Mouse (Mus musculus): Measurements from ENCODE around the gene Filip1. TPM values are rescaled to one million over a fixed set of nuclear protein-coding genes. Genes with fewer than 3 reads are reported as not detected.

Gene Filip1
- polyA plus RNA-seq, 1 experiment, result 1.7 TPM

DNA sequence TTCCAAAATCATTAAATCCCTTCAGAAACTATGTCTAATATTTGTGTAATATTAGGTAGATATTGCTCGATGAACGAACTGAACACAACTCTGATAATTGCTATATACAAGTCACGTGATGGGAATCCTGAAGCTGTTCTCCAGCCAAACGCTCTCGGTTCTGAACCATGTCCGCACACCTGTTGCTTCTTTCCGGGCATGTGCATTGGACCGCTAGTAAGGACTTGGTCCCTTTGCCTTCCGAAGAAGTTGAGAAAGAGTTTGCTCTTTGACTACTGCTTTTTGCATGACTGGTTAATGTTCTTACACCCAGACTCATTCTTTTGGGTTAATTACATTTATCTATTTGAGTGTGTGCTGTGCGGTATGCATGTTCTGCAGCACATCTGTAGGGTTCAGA is 207.2 kb downstream of the Filip1 start:
- Histone ChIP-seq H3K27ac (ENCODE audit: insufficient read depth, low read depth, low read length) (no peak overlapping the region), H3K36me3 (ENCODE audit: control insufficient read depth, insufficient read depth, low read length) (no peaks in the 10 kb centered on the region), H3K27me3 (ENCODE audit: control insufficient read depth, insufficient read depth, low read length) (no peaks in the 10 kb centered on the region; the same call in 1 of the 2 replicates), H3K4me3 (ENCODE audit: low read depth, low read length) (no peak overlapping the region), H3K4me1 (ENCODE audit: control insufficient read depth, insufficient read depth, insufficient read length, low read length) (0 out of 2 replicates have a peak, but pooled peaks cover 2% of the 10 kb centered on the region)
- no peak for TF ChIP-seq CTCF (IDR thresholded peaks at IDR 0.05; ENCODE audit: extremely low read depth, insufficient read length, insufficient replicate concordance, low read depth, low read length)
- TF ChIP-seq POLR2A (IDR thresholded peaks at IDR 0.05; ENCODE audit: low read depth, low read length), result no peak
- 79% methylated on average over 10 of the region's 10 CpGs for WGBS

DNA sequence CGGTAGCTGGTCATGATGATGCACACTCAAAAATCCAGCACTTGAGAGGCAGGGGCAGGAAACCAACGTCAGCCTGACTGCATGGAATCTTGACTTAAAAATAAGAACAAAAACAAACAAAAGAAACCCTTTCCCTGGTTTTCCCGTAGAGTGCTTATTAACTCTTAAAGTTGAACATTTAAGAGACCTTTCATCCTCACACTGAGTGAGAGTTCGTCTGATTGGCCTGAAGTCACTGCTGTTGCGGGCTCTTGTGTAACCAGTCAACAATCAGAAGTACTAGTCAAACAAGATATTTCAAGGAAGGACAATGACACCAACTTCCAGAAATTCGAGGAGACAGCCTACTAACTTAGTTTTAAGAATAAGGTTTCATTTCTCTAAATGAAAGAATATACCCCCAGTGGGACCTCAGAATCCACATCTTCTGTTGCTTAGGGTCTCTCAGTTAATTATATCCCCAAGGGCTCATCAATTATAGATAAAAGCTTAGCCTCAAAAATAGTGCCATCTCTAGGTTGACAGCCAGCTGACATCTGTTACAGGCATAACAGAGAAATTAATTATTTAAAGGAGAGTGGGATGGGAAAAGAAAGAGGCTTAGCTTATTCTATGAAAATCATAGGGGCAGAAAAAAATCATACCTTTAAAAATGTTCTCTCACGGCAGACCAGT is 216.1 kb downstream of the Filip1 start:
- Histone ChIP-seq H3K27ac (ENCODE audit: insufficient read depth, low read depth, low read length) (no peak overlapping the region), H3K4me1 (ENCODE audit: control insufficient read depth, insufficient read depth, insufficient read length, low read length) (no peaks in the 10 kb centered on the region), H3K4me3 (ENCODE audit: low read depth, low read length) (no peak overlapping the region), H3K27me3 (ENCODE audit: control insufficient read depth, insufficient read depth, low read length) (no peaks in the 10 kb centered on the region), H3K36me3 (ENCODE audit: control insufficient read depth, insufficient read depth, low read length) (no peaks in the 10 kb centered on the region)
- WGBS, result 50% methylated on average over 7 of the region's 7 CpGs
- TF ChIP-seq CTCF (IDR thresholded peaks at IDR 0.05; ENCODE audit: extremely low read depth, insufficient read length, insufficient replicate concordance, low read depth, low read length), result no peak
- TF ChIP-seq POLR2A (IDR thresholded peaks at IDR 0.05; ENCODE audit: low read depth, low read length), result no peak

DNA sequence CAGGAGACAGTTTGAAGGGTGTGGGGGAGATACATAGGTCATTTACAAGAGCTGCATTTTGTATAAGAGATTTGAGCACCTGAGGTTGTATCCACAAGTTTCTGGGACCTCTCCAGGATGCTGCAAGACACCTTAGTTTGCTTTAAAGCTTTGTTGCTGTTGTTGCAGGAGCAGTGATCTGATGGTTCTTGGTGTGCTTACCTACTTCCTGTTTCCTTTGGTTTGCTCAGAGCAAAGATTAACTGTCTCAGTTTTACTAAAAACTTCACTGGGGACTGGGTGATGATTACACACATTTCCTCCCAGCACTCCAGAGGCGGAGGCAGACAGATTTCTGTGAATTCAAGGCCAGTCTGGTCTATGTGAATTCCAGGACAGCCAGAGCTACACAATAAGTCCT is 217.6 kb downstream of the Filip1 start:
- H3K36me3 ChIP-seq (ENCODE audit: control insufficient read depth, insufficient read depth, low read length), result no peaks in the 10 kb centered on the region
- H3K27ac ChIP-seq (ENCODE audit: insufficient read depth, low read depth, low read length), result no peak overlapping the region
- no peak for TF ChIP-seq CTCF (IDR thresholded peaks at IDR 0.05; ENCODE audit: extremely low read depth, insufficient read length, insufficient replicate concordance, low read depth, low read length)
- TF ChIP-seq POLR2A (IDR thresholded peaks at IDR 0.05; ENCODE audit: low read depth, low read length), result no peak
- 80% methylated on average over 1 of the region's 1 CpGs for WGBS
- no peak overlapping the region for H3K4me3 ChIP-seq (ENCODE audit: low read depth, low read length)
- no peaks in the 10 kb centered on the region for H3K4me1 ChIP-seq (ENCODE audit: control insufficient read depth, insufficient read depth, insufficient read length, low read length)
- no peaks in the 10 kb centered on the region for H3K27me3 ChIP-seq (ENCODE audit: control insufficient read depth, insufficient read depth, low read length)

DNA sequence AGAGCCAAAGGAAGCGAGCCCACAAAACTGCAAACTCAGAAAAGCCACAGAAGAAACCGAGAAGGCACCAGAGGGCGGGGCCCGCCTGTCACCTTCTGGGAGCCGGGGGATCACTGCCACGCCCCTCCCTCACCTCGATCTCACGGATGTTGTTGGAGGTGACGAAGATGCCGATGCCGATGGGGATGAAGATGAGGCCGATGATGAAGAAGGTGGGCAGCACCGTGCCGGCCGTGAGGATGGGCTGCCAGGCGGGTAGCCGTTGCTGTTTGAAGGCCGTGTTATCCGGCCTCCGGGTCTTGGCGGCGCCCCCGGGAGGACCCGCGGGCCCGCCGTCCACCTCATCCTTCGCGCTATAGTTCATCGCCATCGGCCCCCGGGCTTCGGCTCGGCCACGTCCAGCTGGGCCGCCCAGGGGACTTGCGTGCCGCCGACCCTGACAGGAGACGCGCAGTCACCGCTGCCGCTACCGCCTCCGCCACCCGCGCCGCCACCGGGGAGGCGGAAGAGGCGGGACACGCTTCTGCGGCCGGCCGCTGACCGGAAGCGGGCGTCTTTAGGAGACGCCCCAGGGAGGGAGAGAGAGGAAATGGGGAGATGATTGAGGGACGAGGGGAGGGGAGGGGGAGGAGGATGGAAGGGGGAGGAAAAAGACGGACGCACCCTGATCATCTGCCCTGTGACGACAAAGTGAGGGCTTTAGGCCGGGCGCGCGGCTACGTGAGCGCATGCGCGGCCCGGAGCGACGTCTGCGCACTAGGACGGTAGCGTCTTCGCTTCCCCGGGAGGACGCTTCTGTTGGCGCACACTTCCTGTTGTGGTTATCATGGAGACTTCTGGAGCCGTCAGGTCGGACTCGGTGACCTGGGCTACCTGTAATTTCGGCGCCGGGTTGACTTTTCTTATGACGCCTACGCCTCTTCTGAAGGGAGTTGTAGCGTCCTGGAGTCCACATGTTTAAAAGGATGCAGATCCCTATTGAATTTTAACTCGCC is 219.5 kb downstream of the Filip1 start, which contains the start of gene Tmem30a:
Gene Tmem30a (minus strand): TSS at position 667 of the 995 bp plus-strand sequence.
- under 1% methylated on average over 90 of the region's 91 CpGs for WGBS
- H3K27ac ChIP-seq (ENCODE audit: insufficient read depth, low read depth, low read length), result peak within 1 kb of the TSS; percentile 83
- TF ChIP-seq POLR2A (IDR thresholded peaks at IDR 0.05; ENCODE audit: low read depth, low read length) (peak; percentile 65), CTCF (IDR thresholded peaks at IDR 0.05; ENCODE audit: extremely low read depth, insufficient read length, insufficient replicate concordance, low read depth, low read length) (no peak)
- H3K4me1 ChIP-seq (ENCODE audit: control insufficient read depth, insufficient read depth, insufficient read length, low read length), result 0 out of 2 replicates have a peak, but pooled peaks cover 2% of the 10 kb centered on the region
- H3K4me3 ChIP-seq (ENCODE audit: low read depth, low read length), result peak within 1 kb of the TSS; percentile 100
- H3K36me3 ChIP-seq (ENCODE audit: control insufficient read depth, insufficient read depth, low read length), result no peaks in the 10 kb centered on the region
- no peaks in the 10 kb centered on the region for H3K27me3 ChIP-seq (ENCODE audit: control insufficient read depth, insufficient read depth, low read length)

DNA sequence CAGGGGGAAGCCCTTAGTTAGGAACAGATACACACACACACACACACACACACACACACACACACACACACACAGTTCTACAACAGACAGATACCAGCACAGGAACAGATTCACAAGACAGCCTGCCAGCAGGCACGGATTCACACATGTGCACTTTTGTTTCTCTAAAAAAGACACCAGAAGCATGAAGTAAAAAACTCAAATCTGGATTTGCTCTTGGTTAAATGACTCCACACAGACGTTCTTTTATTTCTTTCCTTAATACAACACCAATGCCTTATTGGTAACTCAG is 226.9 kb downstream of the Filip1 start:
- H3K27me3 ChIP-seq (ENCODE audit: control insufficient read depth, insufficient read depth, low read length), result no peaks in the 10 kb centered on the region
- H3K36me3 ChIP-seq (ENCODE audit: control insufficient read depth, insufficient read depth, low read length), result no peaks in the 10 kb centered on the region
- 46% methylated on average over 2 of the region's 2 CpGs for WGBS
- no peak overlapping the region for H3K27ac ChIP-seq (ENCODE audit: insufficient read depth, low read depth, low read length)
- no peak overlapping the region for H3K4me3 ChIP-seq (ENCODE audit: low read depth, low read length)
- TF ChIP-seq CTCF (IDR thresholded peaks at IDR 0.05; ENCODE audit: extremely low read depth, insufficient read length, insufficient replicate concordance, low read depth, low read length), result no peak
- no peak for TF ChIP-seq POLR2A (IDR thresholded peaks at IDR 0.05; ENCODE audit: low read depth, low read length)
- peaks cover 4% of the 10 kb centered on the region; the same call in 1 of the 2 replicates for H3K4me1 ChIP-seq (ENCODE audit: control insufficient read depth, insufficient read depth, insufficient read length, low read length)

DNA sequence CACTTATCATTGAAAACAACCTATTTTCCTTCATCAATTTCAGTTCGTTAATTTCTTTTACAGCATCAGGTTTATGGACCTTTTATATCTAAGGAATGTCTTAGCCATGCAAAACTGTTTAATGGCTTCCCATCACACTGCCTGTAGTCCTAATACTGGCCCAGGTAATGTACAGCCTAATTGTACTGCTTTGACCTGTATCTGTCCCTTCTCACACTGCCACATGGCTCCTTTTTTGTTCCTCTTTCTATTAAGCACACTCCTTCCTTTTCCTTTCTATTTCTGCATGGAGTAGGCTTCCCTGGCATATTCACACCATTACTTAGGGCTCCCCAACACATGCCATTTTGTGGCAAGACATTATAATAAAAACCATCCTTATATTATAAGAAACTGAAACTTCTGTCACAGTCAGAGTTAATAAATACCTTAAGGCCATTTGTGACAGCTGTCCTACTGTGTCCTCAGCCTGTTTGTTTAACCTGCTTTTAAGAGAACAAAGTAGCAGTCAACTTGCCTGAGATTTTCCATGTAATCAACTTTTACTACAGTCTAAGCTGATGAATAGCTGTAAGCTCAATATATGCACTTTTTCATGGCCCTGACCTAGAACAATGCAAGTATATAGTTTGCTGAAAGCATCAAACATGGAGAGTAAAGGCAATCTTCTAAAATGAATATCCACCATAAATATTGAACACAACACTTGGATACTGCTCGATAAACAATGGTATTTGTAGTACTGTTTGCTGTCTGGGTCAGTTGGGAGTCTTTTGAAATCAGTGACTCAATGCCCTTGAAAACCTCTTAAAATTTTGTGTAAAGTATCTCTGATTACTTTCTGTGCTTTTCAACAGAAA is 227.5 kb downstream of the Filip1 start:
- no peak overlapping the region for H3K4me3 ChIP-seq (ENCODE audit: low read depth, low read length)
- no peak overlapping the region for H3K27ac ChIP-seq (ENCODE audit: insufficient read depth, low read depth, low read length)
- TF ChIP-seq POLR2A (IDR thresholded peaks at IDR 0.05; ENCODE audit: low read depth, low read length), result no peak
- TF ChIP-seq CTCF (IDR thresholded peaks at IDR 0.05; ENCODE audit: extremely low read depth, insufficient read length, insufficient replicate concordance, low read depth, low read length), result no peak
- WGBS, result 50% methylated on average over 2 of the region's 2 CpGs
- peaks cover 4% of the 10 kb centered on the region; the same call in 1 of the 2 replicates for H3K4me1 ChIP-seq (ENCODE audit: control insufficient read depth, insufficient read depth, insufficient read length, low read length)
- no peaks in the 10 kb centered on the region for H3K36me3 ChIP-seq (ENCODE audit: control insufficient read depth, insufficient read depth, low read length)
- no peaks in the 10 kb centered on the region for H3K27me3 ChIP-seq (ENCODE audit: control insufficient read depth, insufficient read depth, low read length)
